Mouse (Mus musculus): ENCODE data around the gene Ccdc155.
A peak's percentile ranks its signal among the peaks of the same experiment; 100 is the strongest.
"Not testable (repeated sequence)": the region's sequence is repeated elsewhere in the genome, so short reads cannot be mapped to it uniquely, and the experiment has no call there.

Ccdc155 gene

DNA sequence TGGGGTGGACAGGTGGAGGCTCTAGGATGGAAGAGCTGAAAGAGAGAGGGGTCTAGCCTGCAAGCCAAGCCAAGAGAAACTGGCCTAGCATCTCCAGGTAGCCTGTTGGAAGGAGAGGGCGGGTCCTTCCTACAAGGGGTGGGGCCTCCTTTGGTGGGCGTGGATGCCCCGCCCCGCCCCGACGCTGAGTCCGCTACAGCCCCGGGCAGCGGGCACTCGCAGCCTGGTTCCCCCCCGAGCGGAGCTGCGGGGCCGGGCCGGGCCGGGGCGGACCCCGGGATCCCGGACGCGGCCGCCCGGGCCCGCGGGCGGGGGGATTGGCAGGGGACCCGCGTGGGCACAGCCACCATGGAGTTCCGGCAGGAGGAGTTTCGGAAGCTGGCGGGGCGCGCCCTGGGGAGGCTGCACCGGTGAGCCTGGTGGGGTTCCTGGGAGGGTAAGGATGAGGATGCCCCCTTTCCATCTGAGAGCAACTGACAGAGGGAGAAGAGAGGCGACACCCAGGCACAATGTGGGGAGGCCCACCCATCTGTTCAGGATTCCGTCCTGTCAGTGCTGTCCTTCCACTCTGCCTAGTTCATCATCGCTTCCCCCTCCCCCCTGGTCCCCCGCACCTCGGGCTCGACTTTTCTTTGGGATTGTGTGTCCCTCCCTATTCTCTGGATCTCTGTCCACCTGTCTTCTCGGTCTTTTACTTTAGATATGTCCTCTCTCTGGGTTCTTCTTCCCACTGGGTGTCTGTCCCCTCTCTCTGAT, 40.8 kb downstream of the Ccdc155 start, which contains the start of gene Slc17a7:
Gene Slc17a7 (plus strand): TSS at position 215 of the 756 bp plus-strand sequence.
- peak; percentile 74 for DNase-seq (ENCODE audit: low read depth, low spot score)

DNA sequence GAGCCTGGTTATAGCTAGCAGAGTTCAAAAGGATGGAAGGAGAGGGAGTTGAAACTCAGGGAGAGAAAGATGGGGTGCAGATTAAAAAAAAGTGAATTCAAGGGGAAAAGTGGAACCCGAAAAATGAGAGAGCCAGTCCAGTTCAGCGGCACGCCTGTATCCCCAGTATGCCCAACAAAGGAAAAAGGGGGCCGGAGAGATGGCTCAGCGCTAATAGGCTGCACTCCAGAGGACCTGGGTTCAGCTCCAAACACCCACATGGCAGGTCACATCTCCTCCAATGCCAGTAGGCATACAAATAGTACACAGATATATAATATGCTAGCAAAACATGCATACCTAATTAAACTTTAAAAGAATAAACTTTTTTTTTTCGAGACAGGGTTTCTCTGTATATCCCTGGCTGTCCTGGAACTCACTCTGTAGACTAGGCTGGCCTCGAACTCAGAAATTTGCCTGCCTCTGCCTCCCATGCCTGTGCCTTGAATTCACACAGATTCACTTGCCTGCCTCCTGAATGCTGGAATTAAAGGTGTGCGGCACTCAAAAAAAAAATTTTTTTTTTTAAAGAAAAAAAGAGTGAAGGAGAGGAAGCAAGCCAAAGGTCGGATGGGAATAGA, 41.6 kb downstream of the Ccdc155 start:
- no peak for DNase-seq (ENCODE audit: low read depth, low spot score)

DNA sequence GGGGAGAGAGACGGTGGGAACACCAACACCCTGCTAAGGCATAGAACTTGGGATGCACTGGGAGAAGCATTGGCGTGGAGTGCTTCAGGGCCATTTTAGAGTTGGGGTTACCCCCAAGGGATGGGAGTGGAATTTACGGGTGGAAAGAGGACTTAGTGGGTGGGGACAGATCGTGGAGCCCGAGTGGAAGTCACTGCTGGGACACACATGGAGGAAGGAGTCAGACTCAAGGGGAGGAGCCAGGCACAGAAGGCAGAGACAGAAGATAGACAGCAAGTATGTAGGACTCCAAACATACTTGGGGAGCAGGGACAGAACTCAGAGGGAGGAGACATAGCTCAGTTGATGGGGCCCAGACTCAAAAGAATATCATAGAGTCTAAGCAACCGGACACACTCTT, 42.1 kb downstream of the Ccdc155 start:
- DNase-seq (ENCODE audit: low read depth, low spot score): no peak

DNA sequence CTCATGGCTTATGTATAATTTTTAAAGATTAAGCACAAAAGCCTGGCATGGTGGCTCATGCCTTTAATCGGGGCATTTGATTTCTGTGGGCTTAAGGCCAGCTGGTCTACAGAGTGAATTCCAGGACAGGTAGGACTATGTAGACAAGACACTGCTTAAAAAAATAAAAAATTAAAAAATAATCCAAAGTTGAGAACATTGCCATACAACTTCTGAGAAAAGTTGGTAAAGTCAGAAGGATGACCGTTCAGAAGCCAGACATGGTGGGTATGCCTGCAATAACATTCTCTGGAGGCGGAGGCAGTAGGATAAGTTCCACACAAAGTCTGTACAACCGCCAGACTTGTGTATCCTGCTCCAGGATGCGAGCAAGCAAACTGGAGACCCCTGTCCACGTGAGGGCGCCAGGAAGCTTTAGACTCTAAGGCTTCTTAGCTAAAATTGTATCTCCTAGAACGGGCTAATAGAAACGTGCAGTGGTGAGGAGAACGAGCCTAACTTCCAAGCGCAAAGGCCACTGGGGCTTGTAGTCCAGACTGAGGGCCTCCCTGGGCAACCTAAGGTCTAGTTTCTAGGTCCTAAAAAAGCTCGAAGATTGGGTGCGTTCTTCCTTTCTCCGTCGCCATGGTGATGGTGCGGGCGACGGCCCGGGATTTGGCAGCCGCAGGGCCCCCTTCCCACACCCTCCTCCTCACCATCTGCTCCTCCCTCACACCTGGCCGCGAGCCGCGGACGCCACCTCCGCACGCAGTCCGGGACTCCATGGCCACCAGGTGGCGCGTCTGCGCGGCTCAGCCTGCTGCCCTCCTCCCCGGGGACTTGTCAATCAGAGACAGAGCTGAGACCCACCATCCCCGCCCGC, 42.8 kb downstream of the Ccdc155 start:
- peak; percentile 96 for DNase-seq (ENCODE audit: low read depth, low spot score)

GRCm38 (mm10) chr7:45160866-45161265, 43.8 kb downstream of the Ccdc155 start:
- DNase-seq (ENCODE audit: low read depth, low spot score): no peak

- DNase-seq (ENCODE audit: low read depth, low spot score): no peak
Observed at GRCm38 (mm10) chr7:45160316-45160800, 44.3 kb downstream of the Ccdc155 start.

DNA sequence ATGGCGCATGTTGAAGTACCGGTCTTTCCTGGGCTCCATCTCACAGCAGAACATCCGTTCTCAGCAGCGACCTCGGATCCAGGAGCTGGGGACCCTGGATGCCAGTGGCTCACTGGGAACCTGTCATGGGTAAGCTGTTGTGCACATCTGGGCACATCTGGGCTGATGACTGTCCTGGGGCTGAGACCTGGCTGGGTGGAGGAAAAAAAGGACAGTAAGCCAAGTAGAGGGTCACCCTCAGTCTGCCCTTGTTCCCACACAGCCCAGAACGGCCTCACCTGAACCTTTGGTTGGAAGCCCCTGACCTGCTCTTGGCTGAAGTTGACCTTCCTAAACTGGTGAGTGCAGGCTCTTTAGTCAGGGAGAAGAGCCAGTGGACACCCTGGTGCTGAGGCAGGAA, 45.7 kb downstream of the Ccdc155 start:
- DNase-seq (ENCODE audit: low read depth, low spot score): no peak

- DNase-seq (ENCODE audit: low read depth, low spot score): no peak
Observed at GRCm38 (mm10) chr7:45157459-45157858, 47.2 kb downstream of the Ccdc155 start.

GRCm38 (mm10) chr7:45156206-45156605, 48.5 kb downstream of the Ccdc155 start:
- no peak for DNase-seq (ENCODE audit: low read depth, low spot score)

- DNase-seq (ENCODE audit: low read depth, low spot score): peak; percentile 86
Observed at GRCm38 (mm10) chr7:45155590-45155989, 49.1 kb downstream of the Ccdc155 start.

DNA sequence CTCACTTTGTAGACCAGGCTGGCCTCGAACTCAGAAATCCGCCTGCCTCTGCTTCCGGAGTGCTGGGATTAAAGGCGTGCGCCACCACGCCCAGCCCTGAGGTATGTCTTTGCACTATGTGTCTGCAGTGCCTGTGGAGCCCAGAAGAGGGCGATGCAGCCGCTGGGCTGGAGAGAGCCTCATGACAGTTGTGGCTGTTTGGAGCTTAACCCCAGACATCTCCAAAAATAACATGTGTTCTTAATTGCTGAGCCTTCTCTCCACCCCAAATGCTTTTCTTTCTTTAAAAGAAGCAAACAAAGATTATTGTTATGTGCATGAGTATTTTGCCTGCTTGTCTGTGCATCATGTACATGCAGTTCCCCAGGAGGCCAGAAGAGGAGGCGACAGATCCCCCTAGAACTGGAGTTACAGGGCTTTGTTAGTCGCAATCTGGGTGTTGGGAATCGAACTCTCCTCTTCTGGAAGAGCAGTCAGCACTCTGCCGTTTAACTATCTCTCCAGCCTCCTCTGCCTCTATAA, 49.6 kb downstream of the Ccdc155 start:
- DNase-seq (ENCODE audit: low read depth, low spot score): peak; percentile 96

- peak; percentile 98 for DNase-seq (ENCODE audit: low read depth, low spot score)
Observed at GRCm38 (mm10) chr7:45154096-45154992, 50.3 kb downstream of the Ccdc155 start, which contains the start of the genes Pih1d1 and Aldh16a1. Gene Pih1d1 (plus strand): TSS chr7:45154303. Gene Aldh16a1 (minus strand): TSS chr7:45154584.

DNA sequence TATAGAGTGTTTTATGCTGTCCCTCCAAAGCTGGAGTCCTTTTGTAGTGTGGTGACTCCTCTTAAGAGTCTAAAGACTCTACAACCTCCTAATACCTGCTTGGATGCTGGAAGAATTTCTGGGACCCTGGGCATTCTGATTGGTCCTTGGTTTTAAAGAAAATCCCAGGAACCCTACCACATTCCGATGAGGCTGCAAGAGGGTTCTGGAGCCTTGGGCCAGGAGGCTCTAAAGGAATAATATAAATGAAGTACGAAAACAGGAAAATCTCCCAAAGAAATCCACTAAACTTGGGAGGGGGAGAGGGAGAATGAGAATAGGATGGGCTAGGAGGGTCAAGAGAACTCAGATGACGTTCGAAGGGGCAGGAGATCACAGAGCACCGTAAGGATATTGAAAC, 51.1 kb downstream of the Ccdc155 start:
- DNase-seq (ENCODE audit: low read depth, low spot score): peak; percentile 54

DNA sequence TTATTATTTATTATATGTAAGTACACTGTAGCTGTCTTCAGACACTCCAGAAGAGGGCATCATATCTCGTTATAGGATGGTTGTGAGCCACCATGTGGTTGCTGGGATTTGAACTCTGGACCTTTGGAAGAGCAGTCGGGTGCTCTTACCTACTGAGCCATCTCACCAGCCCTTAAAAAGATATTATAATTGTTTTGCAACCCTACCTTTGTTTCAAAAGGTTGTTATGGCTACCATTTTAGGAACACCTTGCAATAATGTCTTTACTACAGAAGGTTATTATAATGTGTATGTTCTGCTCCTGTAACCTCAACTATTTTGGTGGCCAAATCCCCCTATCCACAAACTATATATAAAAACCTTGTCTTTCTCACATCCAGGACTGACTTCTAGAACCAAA, 51.6 kb downstream of the Ccdc155 start:
- not testable (repeated sequence) for DNase-seq (ENCODE audit: low read depth, low spot score)

DNA sequence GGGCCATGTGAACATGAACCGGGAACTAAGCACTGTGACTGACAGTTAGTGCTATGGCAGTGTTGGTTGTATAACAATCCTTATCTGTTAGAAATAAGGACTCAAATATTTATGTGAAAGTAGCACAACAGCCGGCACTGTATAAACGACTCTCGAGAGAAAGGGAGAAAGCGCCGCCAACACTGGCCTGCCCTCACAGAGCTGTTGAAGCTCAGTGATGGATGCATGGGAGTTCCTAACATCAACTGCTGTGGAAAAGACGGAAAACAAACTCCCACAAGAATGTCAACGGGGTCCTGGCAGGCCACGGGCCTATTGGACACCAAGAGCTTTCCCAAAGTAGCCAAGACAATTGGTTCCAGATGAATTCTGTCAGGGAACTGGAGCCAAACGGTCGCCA, 53.4 kb downstream of the Ccdc155 start:
- no peak for DNase-seq (ENCODE audit: low read depth, low spot score)

DNA sequence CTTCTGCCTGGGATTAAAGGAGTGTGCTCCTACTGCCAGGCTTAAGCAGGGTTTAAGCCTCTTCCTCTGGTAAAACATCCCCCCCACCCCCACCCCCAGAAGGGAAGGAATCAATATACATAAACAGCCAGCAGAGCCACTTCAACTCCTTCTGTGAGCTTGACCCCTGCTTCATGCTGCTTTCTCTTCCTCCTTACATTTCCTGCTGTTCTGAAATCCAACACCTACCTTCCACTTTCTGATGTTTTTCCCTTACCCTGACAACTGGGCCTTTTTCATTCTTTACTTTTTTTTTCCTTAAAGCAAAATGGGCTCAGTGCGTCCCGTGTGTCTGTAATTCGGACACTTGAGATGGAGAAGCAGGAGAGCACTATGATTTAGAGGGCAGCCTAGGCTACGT, 54.4 kb downstream of the Ccdc155 start:
- no peak for DNase-seq (ENCODE audit: low read depth, low spot score)

GRCm38 (mm10) chr7:45149545-45149944, 55.1 kb downstream of the Ccdc155 start:
- no peak for DNase-seq (ENCODE audit: low read depth, low spot score)

DNA sequence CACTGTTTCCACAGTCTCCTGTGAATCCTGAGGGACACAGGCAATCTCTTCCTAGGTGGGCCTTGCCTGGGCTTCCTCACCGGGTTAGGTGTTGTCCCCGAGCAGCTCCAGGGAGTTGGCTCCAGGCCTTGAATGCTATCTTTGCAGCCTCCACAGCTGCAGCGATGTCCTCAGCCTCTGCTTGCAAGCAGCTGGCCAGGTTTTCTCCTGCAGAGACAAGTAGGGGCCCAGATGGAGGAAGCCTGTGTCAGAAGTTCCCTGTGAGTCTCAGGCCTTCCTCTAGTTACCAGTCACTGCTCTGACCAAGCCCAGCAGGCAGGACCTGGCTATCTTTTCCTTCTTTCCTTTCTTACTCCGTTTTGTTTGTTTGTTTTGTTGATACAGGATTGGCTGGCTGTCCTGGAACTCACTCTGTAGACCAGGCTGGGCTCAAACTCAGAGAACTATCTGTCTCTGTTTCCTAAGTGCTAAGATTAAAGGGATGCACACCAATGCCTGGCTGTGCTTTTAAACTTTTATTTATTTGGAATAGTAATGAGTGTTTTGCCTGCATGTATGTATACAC, 56.1 kb downstream of the Ccdc155 start:
- DNase-seq (ENCODE audit: low read depth, low spot score): no peak

DNA sequence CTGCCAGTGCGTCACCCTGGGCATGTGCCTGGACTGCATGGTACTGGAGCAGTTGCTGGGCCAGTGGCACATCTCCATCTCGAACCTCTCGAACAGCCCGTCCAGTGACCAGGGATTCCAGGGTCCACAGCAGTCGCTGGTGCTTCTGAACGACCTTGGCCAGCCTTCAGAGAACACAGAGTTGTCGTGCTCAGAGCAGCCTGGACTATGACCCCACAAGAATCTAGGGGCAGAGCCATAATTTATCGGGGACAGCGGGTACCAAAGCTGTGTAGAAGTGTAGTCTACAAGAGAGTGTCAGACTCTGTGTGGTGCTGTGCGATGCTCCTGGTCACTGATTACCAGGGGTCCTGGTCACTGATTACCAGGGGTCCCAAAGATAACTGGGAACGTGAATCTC, 56.8 kb downstream of the Ccdc155 start:
- no peak for DNase-seq (ENCODE audit: low read depth, low spot score)

DNA sequence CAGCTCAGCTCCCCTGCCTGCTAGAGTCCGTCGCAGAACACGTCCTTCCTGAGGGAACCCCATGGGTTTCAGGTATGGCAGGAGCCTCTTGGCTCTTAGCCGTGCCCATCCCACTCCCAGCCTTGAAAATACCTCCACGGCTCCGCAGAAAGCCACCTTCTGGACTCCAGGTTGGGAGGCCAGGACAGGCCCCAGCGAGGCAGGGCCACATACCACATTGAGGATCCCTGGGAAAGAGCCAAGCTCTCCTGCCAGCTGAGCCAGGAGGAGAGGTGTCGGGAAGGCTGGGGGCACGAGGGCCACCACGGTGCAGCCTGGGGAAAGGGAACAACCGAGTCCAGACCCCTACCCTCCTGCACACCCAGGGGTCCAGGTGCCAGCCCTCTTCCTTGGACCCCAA, 57.4 kb downstream of the Ccdc155 start:
- DNase-seq (ENCODE audit: low read depth, low spot score): no peak
